Mouse (Mus musculus): ENCODE measurements at regions not wholly inside any gene's neighbourhood (a gene's known extent, or its start where the extent isn't known, plus 50 kb on each side); places are given as distances from the start of the nearest gene placed in this dataset.

- DNase-seq (ENCODE audit: low spot score in 2 of 2): no peak
Observed at GRCm38 (mm10) chr6:93623541-93623940, 660.2 kb downstream of the Magi1 start.

- peak in 1 of 2 experiments; percentile 2 for DNase-seq (ENCODE audit: low spot score in 2 of 2)
Observed at GRCm38 (mm10) chr6:93616926-93617325, 666.8 kb downstream of the Magi1 start.

- no peak for DNase-seq (ENCODE audit: low spot score in 2 of 2)
Observed at GRCm38 (mm10) chr6:93600376-93600775, 657.1 kb upstream of the Adamts9 start.

- DNase-seq (ENCODE audit: low spot score in 2 of 2): no peak
Observed at GRCm38 (mm10) chr6:93599371-93599770, 656.1 kb upstream of the Adamts9 start.

GRCm38 (mm10) chr6:93589935-93590334 lies 646.6 kb upstream of the Adamts9 start:
- no peak for DNase-seq (ENCODE audit: low spot score in 2 of 2)

- no peak for DNase-seq (ENCODE audit: low spot score in 2 of 2)
Observed at GRCm38 (mm10) chr6:93586871-93587270, 643.6 kb upstream of the Adamts9 start.

GRCm38 (mm10) chr6:93581141-93581540 lies 637.8 kb upstream of the Adamts9 start:
- DNase-seq (ENCODE audit: low spot score in 2 of 2): no peak

- no peak for DNase-seq (ENCODE audit: low spot score in 2 of 2)
Observed at GRCm38 (mm10) chr6:93580716-93581115, 637.4 kb upstream of the Adamts9 start.

GRCm38 (mm10) chr6:93575249-93575648 lies 632.0 kb upstream of the Adamts9 start:
- DNase-seq (ENCODE audit: low spot score in 2 of 2): no peak

- DNase-seq (ENCODE audit: low spot score in 2 of 2): peak; percentile 64 to 69
Observed at GRCm38 (mm10) chr6:93573679-93574635, 630.7 kb upstream of the Adamts9 start.

- no peak for DNase-seq (ENCODE audit: low spot score in 2 of 2)
Observed at GRCm38 (mm10) chr6:93569866-93570265, 626.6 kb upstream of the Adamts9 start.

GRCm38 (mm10) chr6:93569211-93569610 lies 625.9 kb upstream of the Adamts9 start:
- DNase-seq (ENCODE audit: low spot score in 2 of 2): no peak

GRCm38 (mm10) chr6:93566661-93567060 lies 623.4 kb upstream of the Adamts9 start:
- no peak for DNase-seq (ENCODE audit: low spot score in 2 of 2)

GRCm38 (mm10) chr6:93548311-93548710 lies 605.0 kb upstream of the Adamts9 start:
- no peak for DNase-seq (ENCODE audit: low spot score in 2 of 2)

- DNase-seq (ENCODE audit: low spot score in 2 of 2): no peak
Observed at GRCm38 (mm10) chr6:93544246-93544645, 601.0 kb upstream of the Adamts9 start.

- DNase-seq (ENCODE audit: low spot score in 2 of 2): no peak
Observed at GRCm38 (mm10) chr6:93543354-93544129, 600.2 kb upstream of the Adamts9 start.

- DNase-seq (ENCODE audit: low spot score in 2 of 2): no peak
Observed at GRCm38 (mm10) chr6:93539583-93539982, 596.3 kb upstream of the Adamts9 start.

GRCm38 (mm10) chr6:93539171-93539570 lies 595.9 kb upstream of the Adamts9 start:
- DNase-seq (ENCODE audit: low spot score in 2 of 2): no peak

GRCm38 (mm10) chr6:93537971-93538370 lies 594.7 kb upstream of the Adamts9 start:
- DNase-seq (ENCODE audit: low spot score in 2 of 2): no peak

- DNase-seq (ENCODE audit: low spot score in 2 of 2): no peak
Observed at GRCm38 (mm10) chr6:93537126-93537525, 593.8 kb upstream of the Adamts9 start.

GRCm38 (mm10) chr6:93513818-93514217 lies 570.5 kb upstream of the Adamts9 start:
- no peak for DNase-seq (ENCODE audit: low spot score in 2 of 2)

GRCm38 (mm10) chr6:93509857-93510256 lies 566.6 kb upstream of the Adamts9 start:
- DNase-seq (ENCODE audit: low spot score in 2 of 2): no peak
